Mouse (Mus musculus) lung, postnatal 0 days (tissue): ENCODE measurements at regions not wholly inside any gene's neighbourhood (a gene's known extent, or its start where the extent isn't known, plus 50 kb on each side); places are given as distances from the start of the nearest gene placed in this dataset.

Experiments used
- ATAC-seq: fragments of 200-750 bp; cut with Nextera tagmentation; 2 replicates; pipeline ENCODE4 v1.8.0; 2017; ENCODE audit warnings: moderate library complexity
- DNase-seq: peaks from one replicate; pipeline ENCODE4 v3.0.0-alpha.2; 2016; ENCODE audit warnings: low spot score
- H3K27ac ChIP-seq: fragments of 300-500 bp; sonication (generic); 2 replicates; pipeline ENCODE4 v1.5.1; 2014; ENCODE audit warnings: antibody characterized with exemption, mild to moderate bottlenecking, low read length, mixed read lengths
- H3K27me3 ChIP-seq: fragments of 300-500 bp; sonication (generic); replicated peaks from 2 replicates; pipeline ENCODE4 v1.6.1; 2014; ENCODE audit warnings: low read length, mixed read lengths; ENCODE audit not compliant: insufficient read depth
- H3K36me3 ChIP-seq: fragments of 300-500 bp; sonication (generic); 2 replicates; pipeline ENCODE4 v1.6.1; 2014; ENCODE audit warnings: low read length, mixed read lengths; ENCODE audit not compliant: insufficient read depth
- H3K4me1 ChIP-seq: fragments of 300-500 bp; sonication (generic); 2 replicates; pipeline ENCODE4 v1.6.1; 2014; ENCODE audit warnings: antibody characterized with exemption, low read depth, low read length, mixed read lengths; ENCODE audit not compliant: insufficient read depth
- H3K4me2 ChIP-seq: fragments of 300-500 bp; sonication (generic); replicated peaks from 2 replicates; pipeline ENCODE4 v1.6.1; 2014; ENCODE audit warnings: low read depth, mild to moderate bottlenecking, low read length, moderate library complexity, mixed read lengths
- H3K4me3 ChIP-seq: fragments of 300-500 bp; sonication (generic); 2 replicates; pipeline ENCODE4 v1.5.1; 2014; ENCODE audit warnings: low read depth, low read length
- H3K9ac ChIP-seq: fragments of 300-500 bp; sonication (generic); replicated peaks from 2 replicates; pipeline ENCODE4 v1.6.1; 2014; ENCODE audit warnings: low read depth, mild to moderate bottlenecking
- H3K9me3 ChIP-seq: fragments of 300-500 bp; sonication (generic); 2 replicates; pipeline ENCODE4 v1.6.1; 2016; ENCODE audit warnings: low read length, mixed read lengths
- CTCF ChIP-seq: IDR thresholded peaks from 2 replicates; pipeline ENCODE4 v1.5.1; 2016; ENCODE audit warnings: antibody characterized with exemption, mild to moderate bottlenecking
- EP300 ChIP-seq: IDR thresholded peaks from 2 replicates; pipeline ENCODE4 v1.6.1; 2016; ENCODE audit warnings: antibody characterized with exemption, mild to moderate bottlenecking, control low read depth
- WGBS: fragments of 180-500 bp; shearing (Covaris S2); extraction: QIAGEN DNeasy Blood & Tissue Kit; methylation state at CpG from one replicate; pipeline ENCODE4 v1.1.7; 2014; 5-methylcytosine and 5-hydroxymethylcytosine counted together

DNA sequence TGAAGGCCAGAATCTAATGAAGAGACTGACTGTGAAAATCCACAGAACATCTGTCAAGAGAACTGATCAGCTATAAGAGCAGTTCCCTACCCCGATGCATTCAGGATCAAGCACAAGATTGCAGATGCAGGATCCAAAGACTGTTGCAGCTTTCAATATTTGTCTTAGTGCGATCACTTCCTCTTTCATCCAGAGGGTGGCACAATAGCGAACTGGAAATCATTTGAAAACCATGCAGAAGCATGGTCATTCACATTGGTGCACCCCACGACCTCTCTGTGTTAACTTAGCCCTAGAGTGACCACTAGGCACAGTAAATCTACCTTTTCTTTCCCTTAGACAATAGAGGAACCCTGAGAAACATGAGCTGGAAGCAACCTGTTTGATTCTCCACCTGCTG is 55.8 kb upstream of the Pak3 start:
- no peak overlapping the region for H3K27ac ChIP-seq
- no peaks in the 10 kb centered on the region for H3K9me3 ChIP-seq
- peak; percentile 2 for DNase-seq
- no peak overlapping the region for H3K4me2 ChIP-seq
- no peak for ATAC-seq
- no peaks in the 10 kb centered on the region for H3K36me3 ChIP-seq
- WGBS = 39% methylated on average over 4 of the region's 4 CpGs
- no peaks in the 10 kb centered on the region for H3K27me3 ChIP-seq
- H3K4me3 ChIP-seq = no peak overlapping the region
- peak; percentile 64 for TF ChIP-seq CTCF
- TF ChIP-seq EP300 = no peak
- H3K9ac ChIP-seq = no peak overlapping the region
- no peaks in the 10 kb centered on the region for H3K4me1 ChIP-seq

DNA sequence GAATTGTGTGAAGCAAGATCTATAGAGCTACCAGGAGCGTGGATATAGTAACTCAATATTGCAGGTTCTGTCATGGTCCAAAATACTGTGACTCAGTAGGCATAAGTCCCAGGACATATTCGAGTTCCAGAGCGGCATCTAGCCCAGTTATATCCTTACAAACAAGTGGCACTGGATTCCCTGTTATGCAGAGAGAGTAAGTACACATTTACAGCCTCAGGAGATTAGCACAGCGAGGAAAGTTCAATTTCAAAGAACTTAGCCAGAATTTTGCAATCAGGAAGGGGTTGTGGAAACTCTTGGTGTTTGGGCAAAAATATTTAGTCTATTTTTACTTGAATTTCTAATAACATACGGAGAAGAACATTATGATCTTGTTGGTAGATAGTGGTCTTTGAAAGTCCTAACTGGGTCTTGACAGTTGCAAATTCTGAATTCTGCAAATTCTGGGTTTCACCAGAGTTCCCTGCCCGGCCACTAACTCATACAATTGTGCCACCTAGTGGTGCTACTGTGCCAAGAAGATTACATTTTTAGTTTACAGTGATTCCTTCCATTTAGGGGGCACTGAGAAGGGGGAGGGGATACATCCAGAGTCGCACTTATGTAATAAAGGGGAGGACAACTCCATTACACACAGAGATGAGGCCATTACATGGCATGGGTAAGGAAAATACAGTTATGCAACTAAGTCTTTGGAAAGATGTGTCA is 54.7 kb upstream of the Chrdl1 start:
- 43% methylated on average over 7 of the region's 7 CpGs for WGBS
- Histone ChIP-seq H3K4me3 (no peak overlapping the region), H3K36me3 (no peaks in the 10 kb centered on the region), H3K4me2 (no peak overlapping the region), H3K9me3 (no peaks in the 10 kb centered on the region), H3K27ac (no peak overlapping the region), H3K4me1 (no peaks in the 10 kb centered on the region), H3K27me3 (no peaks in the 10 kb centered on the region), H3K9ac (no peak overlapping the region)
- DNase-seq (peak; percentile 33), ATAC-seq (no peak)
- TF ChIP-seq CTCF = peak; percentile 60
- no peak for TF ChIP-seq EP300

DNA sequence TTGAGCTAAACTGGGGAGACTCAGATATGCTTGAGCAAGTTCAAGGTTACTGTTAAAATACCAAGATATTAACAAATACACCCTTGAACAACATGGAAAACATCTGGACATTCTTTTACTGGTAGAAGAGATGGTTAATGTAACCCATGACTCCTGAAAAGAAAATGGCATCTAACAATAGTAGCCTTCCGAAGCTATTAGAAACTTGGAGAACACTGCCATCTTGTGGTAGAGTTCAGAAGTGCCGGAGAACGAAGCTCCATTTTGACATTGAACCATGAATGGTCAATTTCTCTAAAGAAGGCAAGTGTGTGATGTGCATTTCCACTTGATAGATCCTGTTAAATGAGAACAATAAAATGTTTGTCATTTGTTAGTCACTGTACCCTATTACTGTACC is 50.5 kb upstream of the Chrdl1 start:
- H3K27me3 ChIP-seq = no peaks in the 10 kb centered on the region
- ATAC-seq (no peak), DNase-seq (peak; percentile 41)
- no peak overlapping the region for H3K9ac ChIP-seq
- H3K4me1 ChIP-seq = no peaks in the 10 kb centered on the region
- H3K4me2 ChIP-seq = no peak overlapping the region
- no peaks in the 10 kb centered on the region for H3K9me3 ChIP-seq
- no peak overlapping the region for H3K27ac ChIP-seq
- peak; percentile 77 for TF ChIP-seq CTCF
- TF ChIP-seq EP300 = no peak
- no peak overlapping the region for H3K4me3 ChIP-seq
- 5% methylated on average over 3 of the region's 3 CpGs for WGBS
- H3K36me3 ChIP-seq = no peaks in the 10 kb centered on the region
